Mouse (Mus musculus): ENCODE results near the gene Adgrg3. TPM values are rescaled to one million over a fixed set of nuclear protein-coding genes. Genes with fewer than 3 reads are reported as not detected.
A peak's percentile ranks its signal among the peaks of the same experiment; 100 is the strongest.

Gene Adgrg3
- total RNA-seq, 2 experiments from 2014 or later, result 0.18 to 0.34 TPM

DNA sequence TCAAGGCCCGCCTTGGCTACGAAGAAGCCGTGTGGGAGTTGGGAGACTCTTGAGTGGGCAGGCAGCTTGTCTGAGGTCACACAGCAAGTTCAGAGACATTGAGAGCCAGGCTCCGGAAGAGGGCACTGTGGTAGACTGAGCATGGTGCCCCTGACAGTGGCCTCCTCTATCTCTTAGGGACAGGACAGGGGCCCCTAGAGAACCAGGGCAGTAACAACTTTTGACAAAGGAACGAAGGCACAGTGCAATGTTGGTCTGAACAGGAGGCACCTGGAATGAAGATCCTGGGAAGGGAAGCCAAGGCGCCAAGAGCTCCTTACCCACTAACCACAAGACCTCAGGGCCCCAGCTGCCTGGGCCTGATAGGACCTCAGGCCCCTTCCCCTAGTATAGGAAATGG, 32.5 kb upstream of the Adgrg3 start:
- Histone ChIP-seq H3K4me3 (peak overlapping the region; percentile 49), H3K27ac (peak overlapping the region; percentile 84)
- peak; percentile 54 for TF ChIP-seq CTCF (conservative IDR thresholded peaks at IDR 0.05)
- no peak for DNase-seq (ENCODE audit: low spot score in 2 of 2)

DNA sequence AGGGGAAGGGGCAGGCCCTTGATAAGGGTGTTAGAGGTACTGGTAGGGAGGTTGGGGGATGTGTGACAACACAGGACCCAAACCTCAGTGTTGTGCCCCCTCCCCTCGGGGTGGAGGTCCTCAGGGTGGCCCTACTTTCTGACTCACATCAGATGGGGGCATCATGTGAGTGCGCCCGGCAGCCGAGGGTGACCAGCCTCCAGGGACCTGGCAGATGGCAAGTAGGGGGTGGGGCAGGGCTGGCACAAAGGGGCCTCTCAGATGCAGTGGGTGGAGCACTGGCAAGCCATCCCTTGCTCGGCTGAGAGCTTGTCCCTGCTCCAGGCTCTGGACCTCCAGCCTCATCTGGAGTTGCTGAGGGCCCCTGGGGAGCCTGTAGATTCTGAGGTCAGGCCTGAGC, 30.8 kb upstream of the Adgrg3 start:
- peak overlapping the region; percentile 49 for H3K4me3 ChIP-seq
- peak; percentile 54 to 70 for DNase-seq (ENCODE audit: low spot score in 2 of 2)
- no peak for TF ChIP-seq CTCF (conservative IDR thresholded peaks at IDR 0.05)

DNA sequence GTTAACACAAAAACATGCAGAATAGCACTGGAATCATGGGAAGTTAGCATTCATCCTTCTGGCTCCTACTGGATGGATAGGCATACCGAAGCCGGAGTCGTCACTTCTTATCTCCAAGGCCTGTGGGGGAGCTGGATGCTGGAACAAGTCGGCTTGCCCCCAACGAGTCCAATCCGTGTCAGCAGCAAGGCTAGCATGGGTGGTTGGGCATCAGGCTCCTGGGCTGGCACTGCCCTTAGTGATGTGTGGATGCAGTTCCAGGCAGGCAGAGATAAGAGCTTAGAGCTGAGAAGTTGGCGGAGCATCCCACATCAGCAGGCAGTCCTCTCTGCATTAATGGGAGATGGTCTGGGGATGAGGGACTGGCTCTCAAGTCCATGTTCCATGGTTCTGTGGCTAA, 29.9 kb upstream of the Adgrg3 start:
- DNase-seq (ENCODE audit: low spot score in 2 of 2), result no peak
- H3K27ac ChIP-seq, result peak overlapping the region; percentile 84; the same call in 1 of the 2 replicates
- no peak overlapping the region; the same call in 1 of the 2 replicates for H3K4me3 ChIP-seq
- no peak for TF ChIP-seq CTCF (conservative IDR thresholded peaks at IDR 0.05)

More for the DNA sequence above, 30.8 kb upstream of the Adgrg3 start:
- peak overlapping the region; percentile 84 for H3K27ac ChIP-seq

DNA sequence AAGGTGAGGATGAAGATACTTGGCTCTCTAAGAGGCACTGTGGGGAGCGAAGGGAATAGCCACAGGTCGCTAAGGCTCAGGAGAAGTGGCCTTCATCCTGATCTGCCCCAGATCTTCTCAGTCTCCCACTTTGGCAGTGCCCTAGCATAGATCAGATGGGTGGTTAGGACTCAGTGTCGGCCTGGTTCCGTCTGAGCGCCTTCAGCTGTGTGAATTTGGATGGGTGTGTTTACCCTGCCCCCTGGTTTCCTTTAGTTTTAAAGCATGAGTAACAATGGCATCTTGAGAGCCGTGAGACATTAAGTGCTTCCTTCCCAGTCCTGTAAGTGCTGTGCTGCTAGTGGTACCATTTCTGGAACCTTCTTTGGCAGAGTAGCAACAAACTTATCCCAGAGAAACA, 28.9 kb upstream of the Adgrg3 start:
- Histone ChIP-seq H3K27ac (no peak overlapping the region; the same call in 1 of the 2 replicates), H3K4me3 (no peak overlapping the region)
- no peak for TF ChIP-seq CTCF (conservative IDR thresholded peaks at IDR 0.05)
- no peak for DNase-seq (ENCODE audit: low spot score in 2 of 2)

DNA sequence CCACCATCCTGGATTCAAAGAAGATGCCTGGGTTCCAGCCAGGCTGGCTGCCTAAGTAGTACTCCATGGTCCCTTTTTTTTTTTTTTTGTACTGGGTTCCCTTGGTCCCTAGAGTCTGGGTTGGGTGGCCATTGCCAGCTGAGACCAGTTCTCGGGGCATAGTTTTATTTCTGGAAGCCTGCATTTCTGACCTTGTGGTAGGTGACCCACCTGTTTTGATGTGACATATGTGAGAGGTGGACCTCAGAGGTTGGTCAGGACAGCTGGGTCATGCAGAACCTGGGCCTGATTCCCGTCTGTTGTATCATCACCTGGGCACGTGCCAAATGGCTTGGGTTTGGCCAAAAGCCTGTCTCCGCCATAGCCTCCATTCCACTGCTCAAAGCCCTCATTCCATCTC, 27.8 kb upstream of the Adgrg3 start:
- H3K27ac ChIP-seq, result no peak overlapping the region
- TF ChIP-seq CTCF (conservative IDR thresholded peaks at IDR 0.05), result no peak
- no peak for DNase-seq (ENCODE audit: low spot score in 2 of 2)
- no peak overlapping the region for H3K4me3 ChIP-seq

DNA sequence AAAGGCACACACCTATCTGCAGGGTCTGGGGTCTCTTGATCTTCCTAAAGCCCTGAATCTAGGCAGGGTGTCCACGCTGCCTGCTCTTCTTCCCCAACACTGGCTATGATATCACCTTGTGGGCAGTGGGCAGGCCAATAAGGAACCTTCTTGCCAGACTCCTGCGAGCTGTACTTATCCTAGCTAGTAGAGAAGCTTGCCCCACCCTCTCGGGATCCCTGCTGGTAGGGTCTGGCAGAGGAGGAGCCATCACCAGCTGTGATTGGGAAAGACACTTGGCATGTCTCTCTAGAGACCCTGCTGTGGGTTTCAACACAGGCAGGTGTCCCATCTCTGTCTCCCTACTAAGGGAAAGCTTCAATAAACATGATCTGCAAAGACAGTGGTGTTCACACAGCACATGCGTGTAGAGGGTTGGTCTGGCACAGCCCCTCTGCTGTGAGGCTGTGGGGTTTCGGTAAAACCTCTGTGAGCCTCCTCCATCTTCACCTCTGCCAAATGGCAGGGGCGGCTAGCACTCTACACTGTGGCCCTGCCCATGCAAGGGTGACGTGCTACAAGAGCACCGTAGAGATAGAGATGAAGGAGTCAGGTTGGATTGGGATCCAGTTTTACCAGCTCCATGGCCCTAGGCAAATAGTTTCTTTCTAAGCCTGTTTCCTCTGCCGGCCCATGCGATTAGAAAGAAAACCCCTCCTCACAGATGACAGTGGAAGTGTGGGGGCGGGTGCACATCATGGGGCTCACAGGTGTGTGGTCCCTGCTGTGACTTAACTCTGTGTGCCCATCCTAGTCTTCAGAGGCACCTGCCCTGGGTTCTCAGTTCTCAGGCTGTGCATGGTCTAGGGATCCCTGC, 26.7 kb upstream of the Adgrg3 start:
- DNase-seq (ENCODE audit: low spot score in 2 of 2), result no peak
- H3K27ac ChIP-seq, result peak overlapping the region; percentile 94
- no peak overlapping the region for H3K4me3 ChIP-seq
- no peak for TF ChIP-seq CTCF (conservative IDR thresholded peaks at IDR 0.05)

DNA sequence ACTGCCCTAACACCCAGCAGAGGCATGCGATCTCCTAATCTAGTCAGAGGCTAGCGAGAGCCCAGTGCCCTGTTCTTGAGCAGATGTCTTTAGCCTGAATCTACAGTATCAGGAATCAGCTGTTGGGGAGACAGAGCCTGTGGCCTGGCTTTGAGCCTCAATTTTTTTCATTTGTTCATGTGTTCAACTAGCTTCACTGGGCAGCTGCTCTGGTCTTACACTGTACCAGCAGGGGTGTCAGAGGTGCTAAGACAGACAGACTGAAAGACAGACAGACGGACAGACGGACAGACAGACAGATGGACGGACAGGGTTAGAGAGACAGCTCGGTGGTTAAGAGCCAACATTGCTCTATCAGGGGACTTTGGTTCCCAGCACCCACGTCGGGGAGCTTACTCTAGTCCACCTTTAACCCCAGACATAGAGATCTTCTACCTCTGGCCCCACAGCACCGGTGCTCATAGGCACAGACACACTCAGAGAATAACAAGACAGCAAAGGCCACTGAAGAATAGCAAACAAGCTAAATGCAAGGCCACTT, 26.0 kb upstream of the Adgrg3 start:
- H3K4me3 ChIP-seq, result no peak overlapping the region
- no peak for DNase-seq (ENCODE audit: low spot score in 2 of 2)
- H3K27ac ChIP-seq, result peak overlapping the region; percentile 94
- no peak for TF ChIP-seq CTCF (conservative IDR thresholded peaks at IDR 0.05)

DNA sequence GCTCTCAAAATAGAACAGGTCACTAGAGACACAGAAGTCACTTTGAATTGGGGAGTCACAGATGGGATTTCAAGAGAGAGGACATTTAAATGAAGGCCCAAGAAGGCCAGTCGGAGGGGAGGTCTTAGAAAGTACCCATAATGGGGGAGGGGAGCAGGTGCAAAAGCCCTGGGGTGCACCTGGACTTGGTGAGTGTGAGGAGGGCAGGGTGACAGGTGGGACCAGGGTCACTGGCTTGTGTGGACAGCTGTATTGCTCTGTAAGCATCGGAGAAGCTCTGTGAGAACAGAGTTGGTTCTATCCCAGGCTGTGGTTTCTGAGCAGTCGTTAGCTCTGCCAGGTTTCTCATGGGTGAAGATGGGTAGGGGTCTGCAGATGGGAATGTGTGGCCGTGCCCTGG, 25.5 kb upstream of the Adgrg3 start:
- Histone ChIP-seq H3K4me3 (no peak overlapping the region), H3K27ac (peak overlapping the region; percentile 94)
- no peak for TF ChIP-seq CTCF (conservative IDR thresholded peaks at IDR 0.05)
- DNase-seq (ENCODE audit: low spot score in 2 of 2), result no peak

DNA sequence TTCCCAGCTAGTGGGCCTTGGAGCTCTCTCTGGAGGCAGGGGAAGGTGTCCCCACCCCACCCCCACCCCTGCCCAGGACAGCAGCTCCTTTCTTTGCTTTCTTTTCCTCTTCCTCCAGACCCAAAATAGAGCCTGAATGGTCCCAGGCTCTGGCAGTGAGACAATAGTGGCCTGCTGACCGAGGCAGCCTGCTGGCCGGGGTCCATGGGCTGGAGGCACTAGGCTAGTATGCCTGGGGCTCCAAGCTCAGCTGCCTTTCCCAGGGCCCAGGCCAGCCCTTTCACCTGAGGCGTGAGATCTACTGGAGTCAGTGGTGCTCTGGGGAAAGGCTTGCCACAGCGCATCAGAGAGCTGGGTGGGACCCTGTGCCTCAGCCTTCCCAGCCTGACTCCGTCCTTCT, 25.0 kb upstream of the Adgrg3 start:
- Histone ChIP-seq H3K4me3 (peak overlapping the region; percentile 46; the same call in 1 of the 2 replicates), H3K27ac (peak overlapping the region; percentile 94)
- DNase-seq (ENCODE audit: low spot score in 2 of 2), result peak; percentile 71 to 78
- TF ChIP-seq CTCF (conservative IDR thresholded peaks at IDR 0.05), result no peak

DNA sequence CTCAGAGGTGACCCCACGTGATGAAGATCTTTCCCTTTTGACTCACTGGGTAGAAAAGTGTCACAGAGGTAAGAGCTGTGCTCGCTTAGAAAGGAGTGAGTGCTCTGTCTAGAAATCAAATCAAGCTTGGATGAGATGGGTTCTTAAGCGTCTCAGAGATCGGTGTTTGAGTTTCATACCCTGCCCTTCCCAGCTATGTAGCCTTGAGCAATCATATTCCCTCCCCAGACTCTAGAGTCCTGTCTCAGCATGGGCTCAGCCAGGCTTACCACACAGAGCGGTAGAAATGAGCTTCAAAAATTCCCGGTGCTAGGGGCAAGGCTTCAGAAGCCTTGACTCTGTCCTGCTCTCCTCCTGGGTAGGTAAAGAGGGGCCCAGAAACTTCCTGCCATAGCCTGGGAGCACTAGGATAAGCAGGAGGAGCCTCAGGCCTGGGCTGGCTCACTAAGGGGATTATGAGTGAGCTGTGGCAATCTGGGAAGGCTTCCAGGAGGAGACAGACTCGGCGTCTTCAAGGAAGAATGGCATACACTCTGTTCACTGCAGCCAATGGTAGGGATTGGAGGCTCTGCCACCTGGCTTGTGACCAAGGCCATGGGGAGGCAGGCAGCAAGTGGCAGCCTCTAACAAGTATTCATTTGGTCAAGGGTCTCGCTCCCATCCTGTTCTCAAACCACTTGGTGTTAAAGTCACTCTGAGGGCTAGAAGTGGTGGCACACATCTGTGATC, 24.3 kb upstream of the Adgrg3 start:
- H3K4me3 ChIP-seq, result peak overlapping the region; percentile 46; the same call in 1 of the 2 replicates
- no peak for DNase-seq (ENCODE audit: low spot score in 2 of 2)
- H3K27ac ChIP-seq, result peak overlapping the region; percentile 94
- no peak for TF ChIP-seq CTCF (conservative IDR thresholded peaks at IDR 0.05)

DNA sequence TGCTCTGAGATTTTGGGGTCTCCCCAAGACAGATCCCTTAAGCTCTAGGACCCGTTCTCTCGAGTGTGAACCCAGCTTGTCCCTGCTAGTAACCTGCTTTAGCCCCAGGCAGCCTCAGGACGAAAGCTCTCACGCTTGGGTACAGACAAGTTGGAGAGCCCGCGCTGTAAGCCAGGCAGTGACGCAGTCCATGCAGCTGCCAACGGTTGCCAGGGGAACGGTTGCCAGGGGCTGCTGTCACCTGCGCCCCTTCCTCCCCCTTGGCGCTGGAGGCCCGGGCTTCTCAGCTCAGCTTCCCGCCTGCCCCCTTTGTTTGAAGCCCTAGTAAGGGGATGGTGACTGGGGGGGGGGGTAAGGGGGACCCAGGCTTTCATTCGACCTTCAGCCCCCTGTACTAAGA, 23.5 kb upstream of the Adgrg3 start:
- DNase-seq (ENCODE audit: low spot score in 2 of 2), result peak; percentile 69 to 83
- Histone ChIP-seq H3K27ac (peak overlapping the region; percentile 94), H3K4me3 (peak overlapping the region; percentile 46)
- TF ChIP-seq CTCF (conservative IDR thresholded peaks at IDR 0.05), result no peak

DNA sequence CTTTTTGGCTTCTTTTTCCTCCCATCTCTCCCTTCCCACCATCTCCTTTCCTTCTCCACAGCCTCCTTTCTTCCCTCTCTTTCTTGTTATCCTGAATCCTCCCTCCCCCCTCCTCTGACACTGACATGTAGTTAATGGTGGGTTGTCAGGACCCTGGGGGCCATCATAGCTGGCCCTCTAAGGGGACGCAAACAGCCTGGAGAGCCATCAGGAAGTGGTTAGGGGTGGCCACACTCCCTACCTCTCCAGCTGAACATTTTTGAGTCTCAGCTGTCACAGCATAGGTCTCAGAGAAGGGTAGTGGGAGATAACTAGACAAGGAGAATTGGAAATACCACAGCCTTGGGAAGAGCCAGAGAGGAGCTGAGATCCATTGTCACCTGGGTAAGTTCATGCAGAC, 23.0 kb upstream of the Adgrg3 start:
- H3K4me3 ChIP-seq, result peak overlapping the region; percentile 46; the same call in 1 of the 2 replicates
- DNase-seq (ENCODE audit: low spot score in 2 of 2), result no peak
- peak overlapping the region; percentile 94 for H3K27ac ChIP-seq
- TF ChIP-seq CTCF (conservative IDR thresholded peaks at IDR 0.05), result no peak

DNA sequence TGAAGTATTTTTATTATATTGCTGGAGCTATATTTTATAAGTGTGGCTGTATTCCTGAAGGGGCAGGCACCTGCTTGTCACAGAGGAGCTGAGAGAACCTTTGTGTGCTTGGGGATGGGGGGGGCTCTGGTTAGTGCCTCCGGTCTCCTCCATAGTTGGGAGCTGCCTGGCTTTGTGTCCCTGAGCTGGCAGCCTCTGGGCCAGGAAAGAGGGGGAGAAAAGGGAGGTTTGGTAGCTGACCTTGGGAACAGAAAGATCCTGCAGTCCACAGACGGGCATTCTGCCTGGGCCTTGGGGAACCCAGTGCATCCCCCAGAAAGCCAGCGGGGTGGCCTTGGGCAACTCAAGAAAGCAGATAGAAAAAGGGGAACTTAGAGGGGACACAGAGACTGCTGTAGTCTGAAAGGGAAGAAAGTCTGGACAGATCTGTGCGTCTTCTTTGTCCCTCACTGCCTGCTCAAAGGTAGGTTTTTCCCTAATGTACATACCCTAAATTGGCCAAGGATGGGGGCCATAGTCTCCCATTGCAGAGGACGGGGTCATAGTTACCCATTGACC, 22.1 kb upstream of the Adgrg3 start:
- no peak for TF ChIP-seq CTCF (conservative IDR thresholded peaks at IDR 0.05)
- DNase-seq (ENCODE audit: low spot score in 2 of 2), result peak in 1 of 2 experiments; percentile 43
- Histone ChIP-seq H3K27ac (peak overlapping the region; percentile 94), H3K4me3 (peak overlapping the region; percentile 46)

All from layer of hippocampus, adult 2 months (tissue).